Mouse (Mus musculus) kidney, adult 2 months (tissue): ENCODE measurements around the gene Agpat2.

Experiments used
- CTCF ChIP-seq: fragments of 200-500 bp; conservative IDR thresholded peaks from 2 replicates; pipeline ENCODE4 v1.5.1; 2011; ENCODE audit warnings: low read depth, mild to moderate bottlenecking, control low read depth, low read length, moderate library complexity, mixed read lengths; ENCODE audit not compliant: insufficient read depth, insufficient read length
- POLR2A ChIP-seq: fragments of 200-500 bp; IDR thresholded peaks from one replicate; pipeline ENCODE4 v1.6.1; 2011; ENCODE audit warnings: low read depth, low read length, control low read depth

DNA sequence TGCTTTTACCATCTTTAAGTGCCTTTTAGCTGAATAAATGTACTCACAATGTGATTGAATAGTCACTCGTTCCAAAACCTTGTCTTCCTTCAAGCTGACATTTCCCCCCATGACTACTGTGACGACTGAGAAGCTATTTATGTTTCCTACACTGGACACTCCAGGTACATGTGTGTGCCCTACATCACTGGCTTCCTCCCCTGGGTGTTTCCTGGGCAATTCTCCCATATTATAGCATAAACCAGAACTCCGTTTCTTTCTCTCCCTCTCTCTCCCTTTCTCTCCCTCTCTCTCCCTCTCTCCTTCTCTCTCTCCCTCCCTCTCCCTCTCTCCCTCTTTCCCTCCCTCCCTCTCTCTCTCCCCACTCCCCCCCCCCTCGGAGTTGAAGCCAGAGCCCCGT, 30.4 kb downstream of the Agpat2 start:
- TF ChIP-seq CTCF (no peak), POLR2A (no peak)
